Mouse (Mus musculus): Measurements from ENCODE around the gene Sh3gl3.

DNA sequence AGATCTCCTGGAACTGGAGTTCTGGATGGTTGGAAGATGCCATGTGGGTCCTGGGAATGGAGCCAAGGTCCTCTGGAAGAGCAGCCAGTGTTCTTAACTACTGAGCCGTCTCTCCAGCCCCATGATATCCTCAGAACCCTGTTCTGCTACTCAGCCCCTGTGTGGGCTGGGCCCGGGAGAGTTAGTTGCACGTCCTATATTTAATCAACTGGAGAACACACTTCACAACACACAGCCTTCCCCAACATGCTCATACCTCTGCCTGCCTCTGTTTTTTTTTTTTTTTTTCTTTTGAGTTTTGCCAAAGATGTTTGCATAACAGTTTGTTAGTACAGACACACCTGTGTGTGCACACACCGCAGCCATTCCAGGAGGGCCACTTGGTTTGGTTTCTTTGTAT lies 91.7 kb downstream of the Sh3gl3 start:
- TF ChIP-seq EP300 (IDR thresholded peaks at IDR 0.05; ENCODE audit: insufficient read depth, low read depth, low read length) (no peak), CTCF (IDR thresholded peaks at IDR 0.05) (no peak), POLR2A (IDR thresholded peaks at IDR 0.05; ENCODE audit: insufficient read depth, low read depth, low read length) (no peak)

Data from heart, adult 2 months (tissue).